Mouse (Mus musculus) adrenal gland, adult 2 months (tissue): ENCODE measurements around the gene Bhlhe41. TPM values are rescaled to one million over a fixed set of nuclear protein-coding genes. Genes with fewer than 3 reads are reported as not detected.

ENCODE experiments used
- DNase-seq: peaks from one replicate; pipeline ENCODE4 v3.0.0; 2021
- polyA plus RNA-seq: library from polyadenylated mRNA; depleted of rRNA; stranded (reverse); fragments of >200 nt; gene quantifications from 2 replicates; pipeline ENCODE4 v1.2.3, GENCODE M21; 2012
- total RNA-seq, 2 experiments: library from RNA; stranded (reverse); gene quantifications; 2 replicates each; pipeline ENCODE4 v1.2.3; 2021

Bhlhe41 gene
- total and polyA plus RNA-seq, 3 experiments, result 8.4 to 28.2 (median 26.5) TPM

DNA sequence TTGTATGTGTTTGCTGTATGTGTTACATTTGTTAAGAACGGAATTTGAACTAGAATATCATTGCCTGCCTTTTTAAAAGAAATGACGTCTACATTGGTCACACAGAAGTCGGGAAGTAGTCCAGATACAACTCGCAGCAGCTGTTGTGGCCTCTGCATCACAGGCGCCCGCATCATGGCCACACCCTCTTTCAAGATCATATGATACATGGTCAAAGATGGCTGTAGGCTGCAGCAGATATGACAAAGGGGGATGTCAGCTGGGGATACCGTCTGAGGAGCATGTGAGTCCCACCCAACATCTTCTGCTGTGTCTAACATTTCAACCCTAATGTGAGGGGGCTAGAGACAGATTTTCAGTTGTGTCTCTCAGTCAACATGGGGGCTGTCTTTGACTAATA lies 6.7 kb upstream of the Bhlhe41 start:
- DNase-seq, result no peak

DNA sequence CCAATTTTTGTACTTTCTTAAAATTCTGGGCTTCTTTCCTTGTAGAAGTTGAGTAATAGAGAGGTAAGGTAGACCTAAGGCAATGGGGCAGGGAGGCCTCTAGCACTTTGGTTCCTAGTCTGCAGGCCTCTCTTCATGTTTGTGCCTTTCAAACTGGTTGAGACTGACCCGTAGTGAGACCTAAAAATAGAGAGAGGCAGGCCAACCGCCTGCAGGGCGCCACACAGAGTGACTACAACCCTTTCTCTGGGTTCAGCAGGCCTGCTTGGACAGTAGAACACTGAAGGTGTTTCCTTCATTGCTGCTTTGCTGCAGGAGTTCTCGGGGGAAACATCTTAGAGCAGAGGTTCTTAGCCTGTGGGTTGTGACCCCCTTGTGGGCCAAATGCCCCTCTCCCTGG lies 5.6 kb upstream of the Bhlhe41 start:
- DNase-seq, result no peak

DNA sequence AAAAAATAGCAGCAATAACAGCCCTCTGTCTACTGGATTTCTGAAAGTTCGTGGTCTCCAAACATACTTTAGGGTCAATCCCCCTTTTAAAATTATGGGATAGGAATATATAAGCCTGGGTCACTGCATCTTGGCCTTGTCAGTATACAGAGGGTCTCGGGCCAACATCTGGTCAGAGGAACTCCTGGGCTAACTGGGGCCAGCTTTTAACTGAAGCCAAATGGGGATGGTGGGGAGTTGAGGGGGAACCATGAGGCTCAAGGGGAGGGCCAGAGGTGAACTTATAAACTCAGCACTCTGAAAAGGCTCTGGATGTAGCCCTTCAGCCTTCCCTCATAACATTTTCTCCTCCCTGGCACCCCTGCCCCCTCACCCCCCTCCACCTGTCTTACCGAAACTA lies 1.8 kb upstream of the Bhlhe41 start:
- DNase-seq, result no peak

DNA sequence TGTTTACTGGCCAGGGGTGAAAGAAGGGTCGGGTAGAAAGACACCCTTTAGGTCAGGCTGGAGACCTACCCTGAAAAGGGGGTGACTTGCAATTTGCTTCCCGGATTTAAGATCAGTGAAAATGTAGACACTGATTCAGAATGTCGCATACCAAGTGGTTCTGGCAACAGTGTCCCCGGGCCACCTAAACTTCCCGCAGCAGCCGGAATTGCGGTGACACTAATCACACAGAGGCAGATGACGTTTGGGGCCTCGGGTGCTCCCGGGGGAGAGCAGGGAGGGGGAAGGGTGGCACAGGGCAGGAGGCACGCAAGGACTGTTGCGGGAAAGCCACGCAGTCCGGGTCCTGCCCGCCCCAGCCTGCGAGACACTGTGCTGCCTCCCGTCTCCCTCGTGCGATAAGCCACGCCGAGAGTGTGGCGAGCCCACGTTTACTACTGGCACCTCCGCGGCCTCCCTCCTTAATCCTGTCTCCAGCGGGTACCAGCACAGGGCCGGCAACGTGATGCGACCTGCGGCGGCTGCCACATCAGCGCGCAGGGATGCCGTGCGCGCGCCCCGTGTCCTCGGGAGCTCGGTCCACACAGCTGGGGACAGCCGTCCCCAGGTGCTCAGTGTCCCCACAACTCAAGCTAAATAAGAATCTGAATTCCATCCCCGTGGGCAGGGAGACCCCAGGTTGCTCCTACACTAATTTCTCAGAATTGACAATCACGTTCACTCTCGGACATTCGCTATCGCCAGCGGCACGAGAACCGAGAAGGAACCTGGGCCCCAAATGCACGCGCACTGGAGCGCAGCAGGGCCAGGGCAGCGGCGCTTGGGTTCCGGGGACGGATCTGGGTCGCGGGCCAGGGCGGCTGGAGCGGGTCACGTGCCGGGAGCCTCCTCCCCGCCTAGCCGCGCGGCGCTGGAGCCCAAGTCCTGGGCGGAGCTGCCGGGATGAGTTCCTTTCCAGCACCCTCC lies 811 bp upstream of the Bhlhe41 start:
- peak; percentile 97 for DNase-seq

DNA sequence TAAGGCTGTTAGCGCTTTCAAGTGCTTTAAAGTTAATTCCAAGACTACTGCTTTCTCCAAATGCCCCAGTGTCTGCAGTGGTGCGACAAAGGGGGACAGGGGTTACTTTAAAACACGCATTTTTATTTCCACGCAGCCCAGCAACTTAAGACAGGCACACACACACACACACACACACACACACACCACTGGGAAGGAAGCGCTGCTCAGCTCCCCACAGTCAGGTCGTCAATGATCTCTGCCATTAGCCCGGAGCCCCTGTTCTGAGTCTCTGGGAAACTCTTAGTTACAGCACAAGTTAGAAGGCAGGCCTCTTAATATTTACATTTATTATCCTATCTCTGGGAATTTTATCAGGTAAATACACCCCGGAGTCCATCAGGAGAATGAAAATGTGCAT lies 1.2 kb downstream of the Bhlhe41 start:
- DNase-seq, result peak; percentile 20

DNA sequence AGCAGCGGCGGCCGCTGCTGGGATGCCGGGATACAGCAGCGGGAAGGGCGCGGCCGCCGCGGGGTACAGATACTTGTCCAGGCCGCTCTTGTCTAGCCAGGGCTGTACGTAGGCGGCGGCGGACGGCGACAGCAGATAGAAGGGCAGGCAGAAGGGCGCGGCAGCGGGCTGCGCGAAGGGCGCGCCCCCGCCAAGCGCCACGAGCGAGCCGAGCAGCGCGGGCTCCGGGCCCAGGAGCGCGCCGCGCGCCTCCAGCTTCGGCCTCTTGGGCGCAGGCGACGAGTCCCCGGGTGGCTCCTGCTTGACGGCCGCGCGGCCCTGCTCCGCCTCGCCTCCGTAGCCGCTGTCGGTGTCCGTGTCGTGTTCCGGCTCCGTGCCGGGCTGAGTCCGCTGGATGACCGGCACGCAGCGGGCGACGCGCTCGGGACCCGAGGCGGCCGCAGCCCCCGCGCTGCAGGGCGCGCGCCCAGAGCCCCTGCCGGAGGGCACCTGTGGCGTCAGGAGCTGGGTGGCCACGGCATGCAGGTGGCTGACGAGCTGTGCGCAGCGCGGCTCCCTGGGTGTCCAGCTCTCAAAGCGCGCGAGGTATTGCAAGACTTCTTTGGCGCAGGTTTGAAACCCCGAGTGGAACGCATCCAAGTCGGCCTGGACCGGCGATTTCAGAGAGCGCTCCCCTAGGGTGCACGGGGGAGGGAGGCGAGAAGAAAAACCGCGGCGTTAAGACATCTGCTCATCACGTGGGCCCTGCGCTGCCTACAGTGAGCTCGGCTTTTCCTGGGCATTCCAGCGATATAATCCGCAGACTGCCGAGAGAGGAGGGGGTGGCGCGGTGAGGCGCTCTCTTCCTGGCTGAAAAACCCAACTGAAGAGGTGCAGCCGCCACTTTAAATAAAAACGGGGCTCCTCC lies 2.0 kb downstream of the Bhlhe41 start:
- peak; percentile 87 for DNase-seq

DNA sequence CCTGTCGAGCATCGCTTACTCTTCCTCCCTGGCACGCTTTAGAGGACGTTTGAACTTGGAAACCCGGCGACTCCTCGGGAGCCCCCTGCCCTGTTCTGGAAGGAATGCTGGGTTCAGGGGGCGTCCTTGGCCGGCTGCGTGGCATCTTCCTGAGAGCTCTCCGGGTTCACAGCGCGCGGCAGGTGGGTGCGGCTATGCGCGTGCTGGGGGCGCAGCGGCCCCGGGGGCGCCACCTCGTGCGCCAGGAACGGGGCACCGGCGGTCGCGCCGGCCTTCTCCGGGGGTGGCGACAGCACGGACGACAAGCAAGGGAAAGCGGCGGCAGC lies 2.7 kb downstream of the Bhlhe41 start:
- DNase-seq, result no peak

DNA sequence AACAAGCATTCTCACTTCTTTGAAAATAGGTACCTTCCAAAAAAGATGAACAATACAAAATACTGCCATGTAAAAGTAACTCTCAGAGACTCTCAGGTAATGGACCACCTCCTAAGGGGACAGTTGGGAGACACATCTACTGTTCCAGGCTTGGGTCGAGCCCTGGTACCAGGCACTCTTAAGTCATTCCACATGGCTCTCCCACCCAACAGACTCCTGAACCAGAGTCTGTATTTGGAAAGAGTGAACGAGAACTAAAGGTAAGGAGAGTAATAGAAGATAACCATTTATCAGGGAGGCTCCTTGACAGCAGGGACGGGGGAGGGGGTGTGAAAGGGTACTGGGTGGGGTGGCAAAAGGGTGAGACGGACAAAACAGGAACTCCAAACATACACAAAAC lies 3.0 kb downstream of the Bhlhe41 start:
- no peak for DNase-seq

DNA sequence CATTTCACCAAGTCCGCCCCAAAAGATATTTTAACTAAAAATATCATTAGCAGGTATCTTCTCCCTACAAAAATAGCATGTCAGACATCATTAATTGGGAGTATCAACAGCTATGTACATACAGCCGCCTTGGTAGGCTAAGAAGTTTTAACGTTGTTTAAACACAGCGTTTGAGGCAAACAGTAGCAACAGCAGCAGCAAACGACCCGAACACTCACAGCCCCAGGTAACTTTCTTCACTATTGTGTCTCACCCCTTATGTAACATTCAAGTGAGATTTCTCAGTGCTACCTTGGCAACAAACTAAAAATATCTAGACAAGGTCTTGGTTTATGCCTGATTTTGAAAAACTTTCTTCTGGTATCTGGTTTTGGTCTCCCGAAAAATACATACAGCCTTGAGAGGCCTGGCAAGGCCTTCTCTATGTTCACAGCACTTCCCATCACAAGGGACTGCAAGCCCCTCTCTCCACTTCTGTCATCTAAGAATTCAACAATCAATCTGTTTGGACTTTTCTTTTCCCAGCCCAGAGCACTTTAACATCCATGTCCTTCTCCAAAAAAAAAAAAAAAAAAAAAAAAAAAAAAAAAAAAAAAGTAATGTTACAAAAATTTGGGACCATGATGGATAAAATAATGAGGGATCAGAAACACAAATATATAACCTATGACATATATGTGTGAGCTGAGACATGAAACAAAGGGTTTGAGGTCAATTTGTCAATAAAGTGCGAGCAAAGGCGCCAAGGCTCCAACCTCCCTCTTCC lies 3.7 kb downstream of the Bhlhe41 start:
- no peak for DNase-seq

DNA sequence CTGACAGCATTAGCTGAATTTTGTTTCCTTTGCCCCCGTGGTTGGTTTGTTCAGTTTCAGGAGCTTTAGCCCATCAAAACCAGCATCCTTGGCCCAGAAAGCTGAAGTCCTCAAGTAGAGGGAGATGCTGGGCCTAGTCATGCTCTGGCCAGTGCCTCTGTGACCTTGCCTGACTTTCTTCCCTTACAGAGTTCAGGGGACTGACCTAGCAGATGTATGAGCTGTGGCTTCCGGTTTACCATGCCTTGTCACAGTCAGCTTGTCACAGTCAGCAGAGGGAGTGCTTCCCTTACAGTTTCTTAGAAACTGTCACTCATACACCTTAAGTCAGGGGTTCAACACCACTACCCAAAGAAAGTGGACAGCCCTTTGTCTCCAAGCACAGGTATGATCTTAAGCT lies 5.0 kb downstream of the Bhlhe41 start:
- DNase-seq, result peak; percentile 55

DNA sequence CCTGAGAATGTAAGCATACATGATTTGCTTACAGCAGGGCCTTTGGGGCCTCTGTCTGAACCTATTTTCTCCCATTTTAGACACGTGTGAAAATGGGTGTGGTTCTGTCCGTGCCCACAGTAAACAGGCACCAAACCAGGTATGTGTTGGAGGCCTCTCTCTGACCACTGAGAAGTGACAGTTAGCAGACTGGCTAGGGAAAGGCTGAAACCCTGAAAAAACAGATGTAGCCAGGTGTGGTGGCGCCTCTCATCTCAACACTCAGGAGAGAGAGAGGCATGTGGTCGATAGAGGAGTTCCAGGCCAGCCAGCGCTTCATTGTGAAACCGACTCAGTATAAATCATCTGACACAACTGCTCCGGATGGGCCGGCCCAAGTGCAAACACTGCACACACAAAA lies 6.9 kb downstream of the Bhlhe41 start:
- DNase-seq, result no peak

DNA sequence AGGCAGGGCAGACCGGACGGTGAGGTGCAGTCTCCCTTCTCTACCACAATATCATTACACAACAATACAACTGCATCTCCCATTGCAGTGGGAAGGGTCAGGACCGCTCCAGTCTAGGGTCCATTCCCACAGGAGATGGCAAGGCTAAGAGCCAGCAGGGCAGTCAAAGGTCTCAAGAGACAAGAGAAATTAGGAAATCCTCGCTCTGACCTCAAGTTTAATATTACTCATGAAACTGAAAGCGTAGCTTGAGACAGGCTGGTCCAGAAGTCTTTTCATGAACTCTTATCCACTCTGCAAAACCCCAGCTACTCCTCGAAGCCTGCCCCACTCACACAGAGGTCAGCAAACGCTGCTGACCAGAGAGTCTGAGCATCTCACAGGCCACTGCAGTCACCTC lies 7.9 kb downstream of the Bhlhe41 start:
- peak; percentile 48 for DNase-seq

DNA sequence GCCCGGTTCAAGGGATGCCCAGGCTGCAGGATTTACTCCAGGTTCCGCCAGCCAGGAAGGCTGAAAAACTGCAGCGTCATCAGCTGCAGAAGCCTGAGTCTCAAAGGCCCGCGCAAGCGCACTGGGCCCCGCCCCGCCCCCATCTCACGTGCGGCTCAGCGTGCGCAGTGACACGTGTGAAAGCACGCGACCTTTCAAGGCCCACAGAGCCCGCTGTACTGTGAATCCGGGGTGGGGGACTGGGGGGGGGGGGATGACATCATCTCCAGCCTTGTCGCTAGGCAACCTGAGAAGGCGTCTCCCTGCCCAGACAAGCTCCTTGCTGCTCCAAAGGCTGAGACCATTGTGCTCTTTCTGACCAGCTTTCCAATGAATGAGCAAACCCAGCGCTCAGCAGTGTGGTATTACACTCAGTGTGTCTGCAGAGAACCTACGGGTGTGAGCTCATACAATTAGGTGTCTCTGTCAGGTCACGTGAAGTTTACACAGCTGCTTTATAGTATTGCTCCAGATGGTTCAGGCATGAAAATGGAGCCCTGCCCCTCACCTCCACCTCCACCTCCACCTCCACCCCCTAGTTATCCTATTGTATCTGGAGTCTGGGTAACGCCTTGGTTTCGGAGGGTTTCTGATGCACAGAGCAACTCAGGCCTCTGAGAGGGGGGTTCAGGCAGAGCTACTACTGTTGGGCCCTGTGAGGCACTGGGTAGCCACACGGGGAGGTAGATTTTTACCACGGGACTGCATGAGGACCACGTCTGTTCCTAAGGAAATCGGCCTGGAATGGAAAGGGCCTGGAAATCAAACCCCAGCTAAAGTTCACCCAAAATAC lies 9.4 kb downstream of the Bhlhe41 start:
- DNase-seq, result peak; percentile 98

DNA sequence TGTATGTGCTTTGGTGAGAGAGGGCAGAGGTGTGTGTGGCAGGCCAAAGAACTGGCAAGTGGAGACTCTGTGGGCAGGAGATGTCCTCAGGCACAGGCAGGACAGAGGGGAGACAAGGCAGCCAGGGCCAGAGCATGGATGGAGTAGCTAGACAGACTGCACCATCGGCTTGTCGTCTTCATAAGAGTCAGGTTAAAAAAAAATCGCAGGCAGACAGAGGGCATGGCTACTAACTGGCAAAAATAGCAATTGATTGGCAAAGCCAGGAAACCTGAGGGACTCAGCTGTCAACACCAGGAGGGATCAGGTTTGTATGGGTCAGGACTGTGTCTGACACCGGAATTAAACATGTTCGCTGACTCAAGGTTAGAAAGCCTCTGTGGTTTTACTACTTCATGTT lies 10.6 kb downstream of the Bhlhe41 start:
- no peak for DNase-seq

DNA sequence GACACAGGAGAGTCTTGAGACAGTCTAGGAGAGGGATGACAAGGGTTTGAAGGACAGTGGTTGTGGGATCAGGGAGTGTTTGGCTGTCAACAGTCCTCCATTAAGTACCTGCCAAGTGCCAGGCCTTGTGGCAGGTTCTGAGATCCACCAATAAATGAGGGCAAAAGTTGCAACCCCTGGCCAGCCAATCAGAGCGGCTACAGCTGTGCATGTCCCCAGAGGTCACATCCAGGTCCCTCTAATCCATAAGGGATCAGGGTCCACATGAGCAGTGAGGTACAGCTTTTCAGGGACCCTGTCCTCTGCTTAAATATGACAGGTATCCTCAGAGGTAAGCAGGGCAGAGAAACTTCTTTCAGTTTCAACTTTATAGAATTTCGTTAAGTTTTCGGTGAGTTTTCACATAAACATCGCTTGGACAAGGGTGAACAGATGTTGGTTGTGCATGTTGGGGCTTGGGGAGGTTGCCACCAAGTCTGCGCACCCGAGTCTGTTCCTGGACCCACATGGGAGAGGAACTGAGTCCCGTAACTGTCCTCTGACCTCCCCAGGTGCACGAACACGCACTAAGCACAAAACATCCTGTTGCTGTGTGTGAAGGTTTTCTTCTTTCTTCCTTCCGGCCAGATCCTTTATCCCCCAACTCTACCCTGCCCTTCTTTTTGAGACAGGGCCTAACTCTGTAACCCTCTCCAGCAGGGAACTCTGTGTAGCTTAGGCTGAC lies 11.8 kb downstream of the Bhlhe41 start:
- DNase-seq, result no peak

DNA sequence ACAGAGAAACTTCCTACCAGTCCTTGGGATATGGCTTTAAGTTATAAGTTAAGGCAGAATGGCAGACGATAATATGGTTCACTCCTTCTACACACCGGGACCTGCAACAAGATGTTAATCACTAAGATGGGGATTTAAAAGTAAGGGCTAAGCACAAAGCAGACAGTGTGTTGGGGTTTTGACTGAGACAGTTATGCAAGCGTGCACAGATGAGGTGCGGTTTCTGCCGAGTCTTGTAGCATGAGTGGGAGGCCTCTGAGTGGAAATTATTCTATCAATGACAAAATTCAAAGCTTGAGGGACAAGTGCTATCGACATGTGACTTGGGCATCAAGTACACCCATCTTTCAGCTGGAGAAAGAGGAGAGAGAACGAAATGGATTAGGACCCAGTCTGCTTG lies 12.7 kb downstream of the Bhlhe41 start:
- no peak for DNase-seq

DNA sequence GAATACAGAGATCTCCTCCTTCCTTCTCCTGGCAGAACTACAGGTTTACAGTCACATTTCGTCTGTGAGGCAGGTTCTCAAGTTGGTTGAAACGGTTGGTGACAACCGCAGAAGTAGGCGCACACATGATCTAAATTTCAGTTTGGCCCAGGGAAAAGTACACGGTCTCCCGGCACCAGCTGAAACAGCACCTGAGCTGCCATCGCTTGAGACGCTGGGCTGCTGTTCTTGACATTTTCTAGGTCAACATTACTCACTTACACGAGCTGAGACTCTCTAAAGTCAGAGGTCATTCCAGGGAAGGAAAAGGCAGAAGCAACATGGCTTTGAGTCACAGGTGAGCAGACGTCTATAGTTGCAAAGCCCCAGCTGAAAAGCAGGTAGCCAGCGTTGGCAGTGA lies 13.4 kb downstream of the Bhlhe41 start:
- no peak for DNase-seq

DNA sequence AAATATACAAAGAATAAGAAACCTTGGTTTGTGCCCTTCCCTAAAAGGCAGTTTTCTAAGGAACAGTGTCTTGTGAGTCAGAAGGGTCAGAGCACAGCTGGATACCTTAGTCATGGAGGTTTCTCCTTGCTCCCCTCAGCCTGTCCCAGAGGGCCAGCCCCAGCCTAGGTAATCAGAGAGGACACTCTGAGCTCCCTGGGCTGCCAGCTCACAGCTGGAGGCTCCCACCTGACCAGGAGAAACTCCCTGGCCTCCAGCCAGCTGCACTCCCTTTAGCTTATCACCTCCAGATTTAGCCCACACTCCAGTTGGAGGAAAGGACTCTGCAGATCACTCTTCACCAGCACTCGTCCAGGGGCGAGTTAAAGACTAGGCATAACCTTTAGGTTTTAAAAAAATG lies 14.6 kb downstream of the Bhlhe41 start:
- no peak for DNase-seq

DNA sequence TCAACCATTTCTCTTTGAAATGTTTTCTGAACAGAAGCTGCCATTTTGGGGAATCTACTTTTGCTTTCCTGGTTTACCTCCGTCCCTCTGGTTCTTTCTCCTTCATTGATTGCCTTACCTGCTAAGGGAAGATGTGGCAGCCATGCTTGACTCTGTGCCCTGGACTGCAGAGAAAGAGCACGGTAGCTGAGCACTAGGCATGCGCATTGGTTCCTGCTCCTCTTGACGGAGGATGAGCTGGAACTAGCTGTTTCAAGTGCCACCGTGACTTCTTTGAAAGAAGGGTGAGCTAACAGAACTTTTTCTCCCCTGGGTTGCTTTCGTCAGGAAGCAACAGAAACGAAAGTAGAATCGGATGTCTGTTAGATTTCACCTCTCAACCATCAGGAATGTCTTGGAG lies 17.7 kb downstream of the Bhlhe41 start:
- DNase-seq, result no peak

DNA sequence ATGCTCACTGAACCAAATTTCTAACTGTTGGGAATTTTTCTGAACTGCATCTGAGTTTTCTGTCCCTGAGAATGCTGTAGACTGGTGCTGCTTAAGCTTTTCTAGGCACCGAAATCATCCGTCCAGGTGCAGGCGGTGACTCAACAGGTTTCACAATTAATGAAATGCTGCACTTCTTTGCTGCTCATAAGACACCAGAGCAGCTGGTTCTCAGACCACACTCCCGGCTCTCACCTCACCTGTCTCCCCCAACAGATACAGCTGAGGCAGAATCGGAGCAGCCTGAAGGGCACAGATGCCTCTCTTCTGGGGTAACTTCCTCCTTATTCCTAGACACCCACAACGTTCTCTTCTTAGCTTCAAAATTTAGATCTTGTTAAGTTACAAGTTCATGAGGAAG lies 18.4 kb downstream of the Bhlhe41 start:
- DNase-seq, result no peak

DNA sequence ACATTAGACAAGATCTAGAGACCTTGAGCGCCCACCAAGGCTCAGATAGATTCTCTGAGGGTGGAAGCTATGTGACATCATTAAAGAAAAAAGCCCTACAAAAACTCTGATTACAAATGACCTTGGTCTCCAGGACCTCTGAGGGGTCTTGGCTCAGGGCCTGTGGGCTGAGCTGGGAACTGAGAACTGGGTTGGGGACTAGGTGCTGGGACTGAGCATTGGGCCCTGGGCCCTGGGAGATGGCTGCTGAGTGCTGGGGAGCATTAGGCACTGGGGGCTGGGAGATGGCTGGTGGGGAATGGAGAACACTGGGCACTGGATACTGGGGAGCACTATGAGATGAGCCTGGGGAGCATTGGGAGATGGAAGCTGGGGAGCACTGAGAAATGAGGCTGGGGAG lies 19.3 kb downstream of the Bhlhe41 start:
- no peak for DNase-seq
